Mouse (Mus musculus) neutrophil, adult 83 days (primary cell): ENCODE measurements around the gene Nrros. TPM values are rescaled to one million over a fixed set of nuclear protein-coding genes. Genes with fewer than 3 reads are reported as not detected.

Source experiments
- total RNA-seq, 2 experiments: library from RNA; stranded (reverse); gene quantifications; one replicate each; pipeline ENCODE4 v1.2.4; 2023

The Nrros gene
- total RNA-seq = 100 to 1,000 TPM; 115 to 137 TPM

DNA sequence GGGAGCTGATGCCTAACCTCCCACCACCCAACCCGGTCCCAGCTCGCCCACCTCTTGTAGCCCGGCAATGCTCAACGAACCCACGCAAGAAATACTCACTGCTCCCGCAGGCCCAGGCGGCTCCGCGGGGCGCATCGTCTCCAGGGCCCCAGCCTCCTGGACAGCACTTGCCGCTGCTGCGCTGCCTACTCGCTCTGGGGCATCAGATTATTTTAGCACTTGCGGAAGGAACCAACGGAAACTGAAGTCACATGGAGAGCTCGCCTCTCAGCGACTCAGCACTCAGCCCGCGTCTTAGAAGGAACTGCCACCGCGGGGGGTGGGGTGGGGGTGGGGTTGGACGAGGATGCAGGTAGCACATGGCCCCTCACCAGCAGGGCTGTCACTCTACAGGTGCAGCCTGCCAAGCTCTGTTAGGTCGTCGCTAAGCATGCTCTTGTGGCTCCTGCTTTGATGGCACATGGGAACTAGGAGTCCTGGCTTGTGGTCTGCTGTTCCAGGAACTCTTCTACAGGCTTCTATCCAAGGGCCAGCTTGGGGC lies at the start of gene Nrros:
Gene Nrros, minus strand, starts transcription at position 314 of the 541 bp plus-strand sequence.

DNA sequence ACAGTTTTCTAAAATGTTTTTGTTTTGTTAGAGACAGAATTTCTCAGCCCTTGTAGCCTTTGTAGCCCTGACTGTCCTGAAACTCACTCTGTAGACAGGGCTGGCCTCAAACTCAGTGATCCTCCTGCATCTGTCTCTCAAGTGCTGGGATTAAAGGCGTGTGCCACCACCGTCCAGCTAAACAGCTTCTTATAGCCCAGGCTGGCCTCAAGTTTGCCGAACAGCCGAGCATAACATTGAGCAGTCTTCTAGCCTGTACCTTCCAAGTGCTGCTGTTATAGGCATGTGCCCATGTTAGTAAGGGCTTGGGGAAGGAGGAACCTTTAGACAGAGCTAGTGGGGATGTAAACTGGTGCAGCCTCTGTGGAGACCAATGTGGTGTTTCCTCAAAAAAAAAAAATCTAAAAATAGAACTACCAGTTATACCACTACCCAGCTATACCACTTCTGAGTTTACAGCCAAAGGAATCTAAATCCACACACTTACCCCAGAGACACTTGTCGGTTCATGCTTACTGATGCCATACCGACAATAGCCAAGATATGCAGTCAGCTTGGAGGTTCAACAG lies 14.0 kb upstream of the Nrros start, which contains the start of gene Bex6:
Gene Bex6, plus strand, starts transcription at position 491 of the 569 bp plus-strand sequence.

DNA sequence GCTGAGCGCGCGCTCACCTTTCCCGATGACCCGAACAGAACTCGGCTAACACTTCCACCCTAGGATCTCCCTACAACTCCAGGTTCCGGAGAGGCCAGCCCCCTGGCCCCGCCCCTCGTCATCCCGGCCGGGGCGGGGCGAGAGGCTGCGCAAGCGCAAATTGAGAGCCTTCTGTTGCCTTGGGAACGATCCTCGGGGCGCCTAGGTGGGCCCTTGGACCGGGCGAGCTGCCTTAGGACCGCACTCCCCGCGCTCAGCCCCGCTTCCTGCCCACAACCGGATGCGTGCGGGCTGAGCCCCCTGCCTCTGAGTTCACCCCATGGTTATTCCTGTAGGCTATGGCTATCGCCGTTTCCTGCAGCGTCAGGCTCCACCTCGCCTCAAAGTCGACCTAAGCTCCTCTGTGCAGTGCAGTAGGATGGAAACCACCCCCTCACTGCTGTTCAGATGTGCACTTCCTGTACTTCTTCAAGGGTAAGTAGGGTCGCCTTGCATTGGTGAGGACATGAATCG lies 65.7 kb downstream of the Nrros start, which contains the start of the genes Pigx and Cep19:
Gene Pigx, minus strand, starts transcription at position 103 of the 513 bp plus-strand sequence.
Gene Cep19, plus strand, starts transcription at position 163 of the 513 bp plus-strand sequence.

Other genes with a start within 250 kb of the Nrros start
- gene Pigz, start 231.7 kb downstream of the Nrros start, total RNA-seq = under 1 TPM in 1 of 2 experiments, not detected in 1; 0.94 TPM
- 10 to 100 TPM; 12.0 to 13.0 TPM for gene 0610012G03Rik, start 217.1 kb downstream of the Nrros start, total RNA-seq
- 10 to 100 TPM; 13.8 to 15.2 TPM for gene Ncbp2, start 217.1 kb downstream of the Nrros start, total RNA-seq
- gene Senp5, start 162.3 kb downstream of the Nrros start, total RNA-seq = 10 to 100 TPM; 11.7 to 12.0 TPM
- gene Pak2, start 86.3 kb downstream of the Nrros start, total RNA-seq = 100 to 1,000 TPM; 100 to 108 TPM
- gene Pigx, start 65.9 kb downstream of the Nrros start, total RNA-seq = 10 to 100 TPM; 39.5 to 43.8 TPM
- gene Cep19, start 65.8 kb downstream of the Nrros start, total RNA-seq = 10 to 100 TPM; 32.0 to 36.1 TPM
- gene Bex6, start 14.2 kb upstream of the Nrros start, total RNA-seq = 1 to 10 TPM; 3.9 to 4.9 TPM
- gene Fbxo45, start 81.6 kb upstream of the Nrros start, total RNA-seq = 1 to 10 TPM; 9.6 to 9.8 TPM
- gene Wdr53, start 81.6 kb upstream of the Nrros start, total RNA-seq = 10 to 100 TPM in 1 of 2 experiments, 1 to 10 TPM in 1; 7.7 to 10.3 TPM
- under 1 TPM in 1 of 2 experiments, not detected in 1; 0.33 TPM for gene Smco1, start 105.9 kb upstream of the Nrros start, total RNA-seq
- 10 to 100 TPM; 15.5 to 18.7 TPM for gene Rnf168, start 111.9 kb upstream of the Nrros start, total RNA-seq
- gene Ubxn7, start 166.7 kb upstream of the Nrros start, total RNA-seq = 10 to 100 TPM; 41.1 to 51.5 TPM
- gene Tm4sf19, start 234.9 kb upstream of the Nrros start, total RNA-seq = not detected